ENCODE assay signal across 8 mouse cellular contexts in genomic region chr5:115279226-115280049, GRCm38 (mm10). TPM values are rescaled to one million over a fixed set of nuclear protein-coding genes. Genes with fewer than 3 reads are reported as not detected.
DNase-seq lines count a peak whose midpoint lies in the region; ATAC-seq and TF ChIP-seq lines count a peak whose summit lies in the region.

Gene Coq5, plus strand, starts transcription at chr5:115279666.

- H3K4me1 ChIP-seq in ES-E14 (ENCODE audit: control insufficient read depth in 2 of 2, insufficient read depth in 2 of 2, low read length in 2 of 2, poor library complexity in 1 of 2): peaks cover 0 to 4% of the 10 kb centered on the region in 2 experiments; a peak in 1 of 4 replicates
- H3K4me1 ChIP-seq in cerebellum, adult 2 months (ENCODE audit: control insufficient read depth, insufficient read depth, low read length): no peaks in the 10 kb centered on the region
- H3K4me1 ChIP-seq in lung, embryonic 14.5 days (ENCODE audit: insufficient read depth): peaks cover 5% of the 10 kb centered on the region
- peaks cover 5% of the 10 kb centered on the region; the same call in 1 of the 2 replicates for H3K4me1 ChIP-seq in olfactory bulb, adult 2 months (ENCODE audit: control insufficient read depth, insufficient read depth, low read length)
- H3K4me1 ChIP-seq in thymus, adult 2 months (replicated peaks; ENCODE audit: control insufficient read depth, insufficient read depth, low read length): peaks cover 5% of the 10 kb centered on the region; the same call in 1 of the 2 replicates

- H3K27me3 ChIP-seq in cerebellum, adult 2 months (ENCODE audit: control insufficient read depth, insufficient read depth, low read length): no peaks in the 10 kb centered on the region
- no peaks in the 10 kb centered on the region for H3K27me3 ChIP-seq in lung, embryonic 14.5 days (ENCODE audit: insufficient read depth, low read length)
- no peaks in the 10 kb centered on the region for H3K27me3 ChIP-seq in thymus, adult 2 months (ENCODE audit: control insufficient read depth, insufficient read depth, low read length)

- H3K4me2 ChIP-seq in lung, embryonic 14.5 days: peak within 1 kb of the TSS; percentile 88

- in situ Hi-C loops in ES-E14 (cut with MboI; ENCODE audit: low sequenced_read_pairs in 2 of 2, unreplicated experiment in 2 of 2): no loop called here

- TF ChIP-seq POLR2A in cerebellum, adult 2 months (IDR thresholded peaks at IDR 0.05; ENCODE audit: borderline replicate concordance, insufficient read depth, low read length): peak; percentile 87
- peak; percentile 75 for TF ChIP-seq POLR2A in olfactory bulb, adult 2 months (IDR thresholded peaks at IDR 0.05; ENCODE audit: insufficient read depth, low read depth, low read length)
- peak; percentile 41; the same call in 1 of the 2 replicates for TF ChIP-seq POLR2A in thymus, adult 2 months (IDR thresholded peaks at IDR 0.05; ENCODE audit: control insufficient read depth, extremely low read depth, insufficient read depth, low read length, poor library complexity)

- no peak within 1 kb of the TSS for H3K27ac ChIP-seq in ES-E14 (ENCODE audit: insufficient read depth, low read depth, low read length, poor library complexity, severe bottlenecking)
- H3K27ac ChIP-seq in cerebellum, adult 2 months (ENCODE audit: insufficient read depth, low read length): peak within 1 kb of the TSS; percentile 70
- H3K27ac ChIP-seq in lung, embryonic 14.5 days (ENCODE audit: low read depth): peak within 1 kb of the TSS; percentile 42; the same call in 1 of the 2 replicates
- H3K27ac ChIP-seq in olfactory bulb, adult 2 months (ENCODE audit: insufficient read depth, low read depth, low read length): no peak within 1 kb of the TSS
- no peak within 1 kb of the TSS for H3K27ac ChIP-seq in thymus, adult 2 months (ENCODE audit: control insufficient read depth, insufficient read depth, low read length)

- DNase-seq in ES-E14 (ENCODE audit: low read depth, low spot score): peak; percentile 63
- peak; percentile 90 to 92 for DNase-seq in cerebellum, adult 2 months
- DNase-seq in forelimb bud, embryonic 11.5 days (ENCODE audit: low read depth, low spot score): peak; percentile 66
- peak; percentile 90 for DNase-seq in heart, postnatal 4 days
- peak; percentile 70 to 87 for DNase-seq in layer of hippocampus, adult 8-10 months (ENCODE audit: low spot score in 2 of 2)
- DNase-seq in lung, embryonic 14.5 days: peak; percentile 91
- DNase-seq in thymus, adult 2 months: peak; percentile 89

- H3K36me3 ChIP-seq in ES-E14 (ENCODE audit: control insufficient read depth, insufficient read depth, low read length, poor library complexity, severe bottlenecking): peaks cover 7% of the 10 kb centered on the region; the same call in 1 of the 2 replicates
- H3K36me3 ChIP-seq in lung, embryonic 14.5 days (ENCODE audit: insufficient read depth): peaks cover 16% of the 10 kb centered on the region
- H3K36me3 ChIP-seq in thymus, adult 2 months (ENCODE audit: control insufficient read depth, insufficient read depth, low read length): peaks cover 6% of the 10 kb centered on the region

- H3K4me3 ChIP-seq in ES-E14 (ENCODE audit: insufficient read depth in 1 of 2, low read depth in 1 of 2, low read length in 2 of 2, poor library complexity in 1 of 2, severe bottlenecking in 1 of 2): peak within 1 kb of the TSS; percentile 86 to 91
- H3K4me3 ChIP-seq in cerebellum, adult 2 months (replicated peaks; ENCODE audit: insufficient read depth, low read depth, low read length): peak within 1 kb of the TSS; percentile 93
- peak within 1 kb of the TSS; percentile 96 for H3K4me3 ChIP-seq in lung, embryonic 14.5 days (ENCODE audit: low read depth, low read length)
- peak within 1 kb of the TSS; percentile 88 for H3K4me3 ChIP-seq in olfactory bulb, adult 2 months (ENCODE audit: insufficient read depth, low read depth, low read length)
- H3K4me3 ChIP-seq in thymus, adult 2 months (ENCODE audit: control insufficient read depth, insufficient read depth, low read length): peak within 1 kb of the TSS; percentile 87

- no peaks in the 10 kb centered on the region for H3K9me3 ChIP-seq in ES-E14 (ENCODE audit: control insufficient read depth, insufficient read depth, low read depth, low read length)
- H3K9me3 ChIP-seq in lung, embryonic 14.5 days (ENCODE audit: low read depth, low read length): no peaks in the 10 kb centered on the region

- peak; percentile 82 for ATAC-seq in lung, embryonic 14.5 days (ENCODE audit: insufficient read depth)

- no peak for TF ChIP-seq CTCF in cerebellum, adult 2 months (IDR thresholded peaks at IDR 0.05; ENCODE audit: borderline replicate concordance, insufficient read depth, low read depth, low read length)
- no peak for TF ChIP-seq CTCF in lung, embryonic 14.5 days (IDR thresholded peaks at IDR 0.05; ENCODE audit: low read depth)
- no peak for TF ChIP-seq CTCF in olfactory bulb, adult 2 months (IDR thresholded peaks at IDR 0.05; ENCODE audit: insufficient read depth, low read depth, low read length)
- no peak for TF ChIP-seq CTCF in thymus, adult 2 months (IDR thresholded peaks at IDR 0.05; ENCODE audit: borderline replicate concordance, control insufficient read depth, extremely low read depth, insufficient read depth, low read length, poor library complexity)

- 3% methylated on average over 45 of the region's 45 CpGs for WGBS in cerebellum, adult 2 months
- WGBS in lung, embryonic 14.5 days: 4% methylated on average over 45 of the region's 45 CpGs
- 3% methylated on average over 45 of the region's 45 CpGs for WGBS in olfactory bulb, adult 2 months
- WGBS in thymus, adult 2 months: 3% methylated on average over 45 of the region's 45 CpGs

- H3K9ac ChIP-seq in ES-E14 (ENCODE audit: insufficient read depth, low read depth, low read length, poor library complexity, severe bottlenecking): peak within 1 kb of the TSS; percentile 81
- peak within 1 kb of the TSS; percentile 76 for H3K9ac ChIP-seq in lung, embryonic 14.5 days

TF ChIP-seq in ES-E14, 5 proteins besides CTCF, POLR2A, EP300 and RAD21:
- TF ChIP-seq MAFK (IDR thresholded peaks at IDR 0.05; ENCODE audit: insufficient read depth, low read depth, low read length) (no peak), CHD2 (IDR thresholded peaks at IDR 0.05; ENCODE audit: low read depth, low read length) (no peak), ZC3H11A (IDR thresholded peaks at IDR 0.05; ENCODE audit: borderline replicate concordance, low read depth, low read length) (no peak), HCFC1 (IDR thresholded peaks at IDR 0.05; ENCODE audit: borderline replicate concordance, insufficient read depth, low read length) (no peak; the same call in none of the 2 replicates), ZNF384 (IDR thresholded peaks at IDR 0.05; ENCODE audit: low read depth, low read length) (peak; percentile 95)

RNA-seq across cellular contexts. Expression of gene Coq5, which starts in this region (rescaled TPM):
- total RNA-seq in ES-E14 (2012; rRNA removed): 28.3 and 34.8 TPM in 2 replicates
- 39.5 and 39.8 TPM in 2 replicates for polyA plus RNA-seq in cerebellum, adult 2 months (2012; rRNA removed)
- total RNA-seq in heart, postnatal 4 days (2021): 100 to 1,000 TPM; 113 to 117 TPM
- 10 to 100 TPM; 38.7 to 45.6 (median 41.5) TPM for total RNA-seq in layer of hippocampus, adult 8-10 months (2022)
- 39.2 and 40.7 TPM in 2 replicates for polyA plus RNA-seq in lung, embryonic 14.5 days (2014; fragmentation: Nextera tagmentation; extraction: Ambion mirVana)
- not detected in 2 replicates for polyA plus RNA-seq in olfactory bulb, adult 2 months (2012; ENCODE audit: insufficient read depth, insufficient read length, low replicate concordance, missing spikeins)
- 11.6 and 12.5 TPM in 2 replicates for polyA plus RNA-seq in thymus, adult 2 months (2012; rRNA removed)

Comparison
In these comparisons a context has a peak if more than half of its experiments do, and no peak if none do; other contexts are left out.
1. RNA of gene Coq5 (polyA plus RNA-seq): 39.5 to 39.8 TPM in cerebellum, adult 2 months, 39.2 to 40.7 TPM in lung, embryonic 14.5 days and 11.6 to 12.5 TPM in thymus, adult 2 months; not detected in olfactory bulb, adult 2 months; every median in the first group is over 10 times any median in the second.
2. H3K27ac ChIP-seq: peak in cerebellum, adult 2 months (single experiment) and lung, embryonic 14.5 days (single experiment); none in ES-E14 (single experiment), olfactory bulb, adult 2 months (single experiment) and thymus, adult 2 months (single experiment).
3. Peak in every context shown above with its lines, with median percentiles within 50 percentile points of each other: DNase-seq, H3K4me3 ChIP-seq and POLR2A ChIP-seq.